Mouse (Mus musculus): ENCODE measurements at regions not wholly inside any gene's neighbourhood (a gene's known extent, or its start where the extent isn't known, plus 50 kb on each side); places are given as distances from the start of the nearest gene placed in this dataset.
A peak's percentile ranks its signal among the peaks of the same experiment; 100 is the strongest.
"Not testable (repeated sequence)": the region's sequence is repeated elsewhere in the genome, so short reads cannot be mapped to it uniquely, and the experiment has no call there.

DNA sequence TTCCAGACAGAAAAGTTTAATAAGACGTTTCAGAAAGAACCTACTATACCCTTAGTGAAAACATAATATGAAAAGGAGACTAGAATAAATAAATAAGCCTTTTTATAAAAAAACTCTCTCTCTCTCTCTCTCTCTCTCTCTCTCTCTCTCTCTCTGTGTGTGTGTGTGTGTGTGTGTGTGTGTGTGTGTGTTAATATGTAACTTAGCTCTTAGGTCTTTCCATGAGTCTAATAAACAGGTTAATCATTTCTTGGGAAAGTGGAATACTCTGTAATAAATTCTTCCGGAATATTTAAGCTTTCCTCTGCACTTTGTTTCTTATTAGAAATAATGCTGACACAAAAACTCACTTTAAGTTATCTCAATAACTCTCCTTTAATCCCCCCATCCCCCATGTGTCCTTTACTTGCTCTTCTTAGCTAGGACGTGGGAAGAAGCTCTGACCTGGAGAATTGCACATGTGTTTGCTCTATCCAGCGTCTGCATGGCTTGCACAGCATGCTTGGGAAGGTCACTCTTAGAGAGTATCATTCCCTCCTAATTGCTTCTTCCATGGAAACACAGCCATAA is 403.3 kb downstream of the Ets1 start:
- peak; percentile 60 for DNase-seq

DNA sequence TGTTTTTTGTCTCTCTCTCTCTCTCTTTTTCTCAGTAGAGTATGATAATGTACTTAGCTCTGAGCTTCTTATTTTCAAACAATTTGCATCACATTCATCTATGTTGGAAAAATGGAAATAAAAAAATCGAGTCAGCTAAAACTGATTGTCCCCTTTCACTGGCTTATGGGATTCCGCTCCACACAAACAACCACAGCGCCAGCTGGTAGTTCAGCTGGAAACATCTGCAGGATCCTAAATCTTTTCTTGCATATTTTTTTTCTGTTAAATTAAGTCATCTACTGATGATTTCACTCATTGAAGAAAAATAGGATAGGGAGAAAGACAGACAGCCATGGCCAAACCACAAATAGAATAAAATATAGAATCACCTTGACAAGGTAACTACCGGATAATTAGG is 414.8 kb downstream of the Ets1 start:
- DNase-seq, result no peak

DNA sequence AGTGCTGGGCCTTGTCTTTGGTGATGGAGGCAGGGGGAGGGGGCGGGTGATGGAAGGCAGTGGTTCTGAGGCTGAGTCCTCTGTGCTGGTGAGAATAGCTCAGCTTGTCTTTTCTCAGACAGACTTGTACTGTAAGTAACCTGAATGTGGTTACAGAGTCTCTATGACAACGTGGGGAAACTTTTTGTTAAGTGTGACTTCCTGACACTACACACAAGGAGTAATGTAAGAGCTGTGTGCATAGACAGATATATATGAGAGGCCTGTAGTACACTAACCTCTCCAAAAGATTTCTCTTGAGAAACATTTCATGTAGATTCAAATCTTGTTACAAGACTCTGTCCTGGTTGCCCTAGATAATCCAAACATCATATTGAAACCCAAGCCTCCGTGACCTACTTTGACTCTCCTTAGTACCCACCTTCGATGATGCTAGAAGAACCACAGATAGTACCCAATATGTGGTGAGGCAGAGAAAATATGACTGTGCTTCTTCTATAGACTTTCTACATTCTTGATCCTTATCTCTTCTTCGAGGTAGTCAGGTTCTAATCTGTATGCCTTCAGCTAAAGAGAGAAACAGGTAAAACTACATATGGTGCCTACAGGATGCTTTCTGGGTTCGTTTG is 424.7 kb downstream of the Ets1 start:
- DNase-seq, result no peak

DNA sequence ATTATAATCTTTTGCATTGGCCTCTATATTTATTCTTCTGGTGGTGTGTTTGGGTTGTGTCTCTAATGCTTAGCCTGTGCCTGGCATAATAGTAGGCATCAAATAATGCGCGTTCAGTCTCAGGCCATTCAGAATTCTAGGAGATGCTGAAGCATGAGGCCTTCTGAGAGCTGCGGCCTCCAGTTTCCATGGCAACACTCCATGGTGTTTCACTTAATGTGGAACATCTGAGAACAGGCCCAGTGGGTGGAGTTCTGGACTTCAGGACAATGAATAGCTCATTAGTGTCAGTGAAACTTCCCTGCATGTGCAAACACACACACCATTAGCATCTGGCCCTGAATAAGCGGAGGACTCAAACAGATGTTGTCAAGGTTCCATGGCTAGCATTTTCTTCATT is 426.5 kb downstream of the Ets1 start:
- DNase-seq, result no peak

DNA sequence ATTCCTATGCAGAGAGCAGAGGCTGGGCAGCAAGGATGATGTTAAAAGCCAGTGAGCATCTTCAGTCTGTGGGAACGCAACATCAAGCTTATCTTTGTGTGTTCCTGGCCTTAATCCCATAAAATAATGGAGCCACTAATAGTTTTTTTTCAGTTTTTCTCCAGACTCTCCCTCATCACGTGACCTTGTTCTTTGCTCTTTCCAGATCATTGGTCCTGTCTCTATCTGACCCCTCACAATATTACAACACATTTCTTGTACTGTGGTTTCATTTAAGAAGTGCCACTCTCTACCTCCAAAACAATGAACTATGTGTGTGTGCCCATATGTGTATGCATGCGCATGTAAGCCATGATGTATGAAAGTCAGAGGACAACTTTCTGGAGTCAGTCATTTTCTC is 429.3 kb downstream of the Ets1 start:
- peak; percentile 49 for DNase-seq

DNA sequence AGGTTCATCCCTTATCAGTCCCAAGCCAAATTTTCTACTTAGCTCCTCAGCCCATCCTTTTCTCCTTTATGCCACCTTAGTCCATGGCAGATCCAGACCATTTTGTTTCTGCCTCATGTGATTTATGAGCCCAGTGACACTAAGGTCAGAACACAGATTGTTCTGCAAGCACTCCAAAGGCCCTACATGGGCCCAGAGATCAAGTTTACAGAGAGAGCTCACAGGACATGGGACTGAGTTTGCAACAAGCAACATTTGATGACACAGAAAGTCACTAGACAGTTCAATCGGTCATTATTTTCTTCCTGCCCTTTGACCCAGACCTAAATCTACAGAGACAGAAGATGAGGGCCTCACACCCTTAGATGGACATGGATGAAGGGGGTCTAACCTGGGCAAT is 431.5 kb downstream of the Ets1 start:
- DNase-seq, result peak; percentile 47

DNA sequence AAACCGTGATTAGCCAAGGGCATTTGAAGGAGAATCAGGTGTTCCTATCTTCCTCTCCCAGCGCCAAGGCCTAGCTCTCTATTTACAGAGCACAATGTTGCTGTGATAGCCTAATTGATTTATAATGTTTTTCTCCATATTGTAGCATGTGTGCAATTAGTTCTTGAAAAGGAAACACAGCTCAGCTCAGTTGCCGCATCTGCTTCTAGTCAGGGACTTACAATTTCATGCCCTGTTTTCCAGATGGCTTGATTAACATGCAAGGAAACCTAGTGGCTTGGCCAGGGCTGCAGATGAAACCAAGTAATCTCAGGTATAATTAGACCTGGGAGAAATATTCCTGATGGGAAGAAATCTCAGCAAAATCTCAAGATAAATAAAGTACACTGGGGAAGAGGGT is 434.1 kb downstream of the Ets1 start:
- no peak for DNase-seq

DNA sequence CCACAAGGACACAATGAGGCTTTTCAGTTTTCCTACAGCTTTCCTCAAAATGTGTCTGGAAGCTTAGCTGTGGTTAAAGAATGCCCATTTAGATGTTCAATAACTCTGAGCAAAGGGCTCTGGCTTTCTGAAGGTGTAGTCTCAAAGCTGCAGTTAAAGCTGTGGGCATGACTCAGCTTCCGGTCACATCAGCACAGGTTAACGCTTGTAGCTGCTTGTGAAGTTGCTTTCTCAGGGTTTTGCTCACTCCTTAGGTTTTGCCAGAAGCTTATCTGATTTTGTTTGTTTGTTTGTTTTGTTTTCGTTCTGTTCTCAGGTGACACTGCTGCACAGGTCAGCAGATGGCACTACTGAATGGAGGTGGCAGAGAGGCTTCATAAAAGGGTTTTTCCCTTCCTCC is 444.2 kb downstream of the Ets1 start:
- DNase-seq, result peak; percentile 17

DNA sequence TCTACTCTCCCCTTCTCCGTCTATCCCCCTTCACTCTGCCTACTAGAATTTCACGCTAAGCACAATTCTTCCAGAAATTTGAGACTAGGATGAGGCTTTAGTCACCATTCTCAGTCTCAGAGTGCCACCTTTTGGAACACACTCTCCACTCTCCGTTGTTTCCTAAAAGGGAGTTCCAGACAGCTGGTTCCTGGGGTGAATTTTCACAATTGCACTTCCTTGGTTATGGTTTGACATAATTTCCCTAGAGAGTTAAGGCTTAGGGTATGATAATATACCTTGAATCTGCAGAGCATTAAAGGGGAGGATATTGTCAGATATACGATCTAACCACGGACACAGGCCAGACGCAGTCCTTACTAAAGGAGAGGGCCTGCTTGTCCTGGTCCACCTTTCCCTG is 444.8 kb downstream of the Ets1 start:
- peak; percentile 66 for DNase-seq

DNA sequence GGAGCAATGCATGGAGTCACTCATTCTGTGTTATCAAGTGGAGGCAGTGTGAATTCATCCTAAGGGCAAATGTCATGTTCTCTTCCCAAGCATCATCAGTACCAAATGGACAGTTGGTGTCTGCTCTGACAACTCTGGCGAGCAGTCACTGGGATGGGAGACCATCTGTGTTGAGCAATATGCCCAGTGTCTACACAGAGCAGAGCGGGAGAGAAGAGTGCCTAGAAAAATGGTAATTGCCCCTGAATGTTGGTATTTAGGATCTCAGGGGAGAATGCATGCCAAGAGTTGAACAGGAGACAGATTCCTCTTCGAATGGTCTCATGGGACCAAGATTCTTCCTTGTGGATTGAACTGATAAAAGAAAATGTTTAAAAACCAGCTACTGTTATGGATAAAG is 454.0 kb downstream of the Ets1 start:
- DNase-seq, result no peak

DNA sequence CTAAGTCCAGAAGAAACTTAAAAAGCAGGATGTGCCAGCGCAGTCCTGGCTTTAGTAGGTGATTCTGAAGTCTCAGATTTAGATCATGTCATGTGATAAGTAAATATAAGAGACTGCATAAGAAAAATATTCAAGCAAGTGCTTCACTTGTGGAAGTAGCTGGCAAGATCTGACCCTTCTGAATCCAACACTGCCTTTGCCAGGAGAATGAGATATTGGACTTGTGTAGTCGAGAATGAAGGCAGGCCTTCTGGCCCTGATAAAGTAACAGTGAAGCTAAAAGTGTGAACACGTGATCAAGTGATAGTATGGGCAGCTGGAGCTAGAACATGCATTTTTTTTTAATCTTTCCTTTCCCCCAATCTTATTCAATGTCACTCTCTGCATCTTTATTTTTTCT is 455.6 kb downstream of the Ets1 start:
- DNase-seq, result no peak

DNA sequence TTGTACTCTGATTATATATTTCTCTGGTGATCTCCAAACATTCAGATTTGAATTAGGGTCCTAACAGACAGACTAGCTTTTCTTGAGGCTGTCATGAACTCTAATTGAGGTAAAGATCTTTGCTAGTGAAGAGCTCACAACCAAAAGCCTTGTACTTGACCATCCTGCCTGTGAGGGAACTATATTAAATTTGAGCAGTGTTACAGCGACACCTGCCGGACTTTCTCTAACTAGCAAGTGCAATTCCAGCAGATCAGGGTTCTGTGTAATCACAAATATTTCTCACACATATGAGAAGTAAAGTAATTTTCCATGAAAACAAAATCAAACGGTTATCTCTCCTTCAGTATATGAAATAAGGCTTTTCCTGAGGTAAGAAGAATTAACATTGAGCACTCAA is 459.6 kb downstream of the Ets1 start:
- peak; percentile 80 for DNase-seq

DNA sequence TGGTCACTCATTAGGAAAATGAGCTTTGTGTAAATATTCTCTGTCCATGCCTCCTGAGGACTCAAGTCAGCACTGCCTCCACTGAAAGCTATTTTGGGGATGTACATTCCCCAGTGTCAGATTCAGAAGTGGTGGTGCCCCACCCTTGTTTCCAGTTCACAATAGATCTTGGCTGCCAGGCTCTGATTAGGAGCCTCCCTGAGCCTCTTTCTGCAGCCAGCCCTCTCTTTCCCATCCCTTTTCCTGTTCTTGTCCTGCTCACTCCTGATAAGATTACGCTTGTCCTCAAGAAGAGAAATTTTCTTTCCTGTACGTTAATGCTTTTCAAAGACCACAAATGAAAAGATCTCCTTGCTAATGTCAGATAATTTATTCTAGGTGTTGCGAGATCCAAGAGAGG is 465.2 kb downstream of the Ets1 start:
- peak; percentile 67 for DNase-seq

DNA sequence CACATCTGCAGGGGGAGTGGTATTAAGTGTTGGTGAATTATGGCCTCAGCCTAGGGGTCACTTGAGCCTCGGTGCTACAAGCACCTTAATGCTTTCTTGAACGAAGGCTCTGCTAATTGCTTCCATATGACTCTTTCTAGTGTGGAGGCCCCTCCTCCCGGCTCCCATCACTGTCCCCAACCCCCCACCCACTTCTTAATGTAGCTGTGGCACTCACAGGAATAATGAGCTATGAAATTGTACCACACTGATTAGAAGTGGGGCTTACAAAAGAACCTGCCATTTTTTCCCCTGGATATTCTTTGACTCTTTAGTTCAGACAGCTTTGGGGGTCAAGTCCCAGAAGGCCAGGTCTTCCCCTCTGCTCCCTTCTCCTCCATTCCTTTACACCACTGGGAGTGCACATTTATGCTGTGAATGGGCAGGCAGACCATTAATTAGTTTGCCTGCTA is 468.6 kb downstream of the Ets1 start:
- DNase-seq, result no peak

DNA sequence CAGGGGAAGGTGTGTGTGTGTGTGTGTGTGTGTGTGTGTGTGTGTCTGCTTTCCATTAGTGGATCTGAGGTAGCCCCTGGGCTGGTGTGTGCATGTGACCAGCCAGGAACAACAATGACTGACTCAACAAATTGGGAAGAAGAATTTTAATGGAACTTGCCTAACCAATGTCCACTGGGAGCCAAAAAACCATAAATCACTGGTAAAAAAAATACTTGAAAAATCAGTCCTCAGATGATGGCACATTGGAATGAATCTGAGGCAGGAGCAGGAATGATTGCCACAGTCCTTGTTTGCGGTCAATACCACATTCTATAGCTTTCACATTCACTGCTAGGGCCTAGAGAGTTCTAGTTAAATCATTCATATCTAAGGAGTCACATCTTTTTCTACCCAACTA is 487.8 kb downstream of the Ets1 start:
- no peak for DNase-seq

DNA sequence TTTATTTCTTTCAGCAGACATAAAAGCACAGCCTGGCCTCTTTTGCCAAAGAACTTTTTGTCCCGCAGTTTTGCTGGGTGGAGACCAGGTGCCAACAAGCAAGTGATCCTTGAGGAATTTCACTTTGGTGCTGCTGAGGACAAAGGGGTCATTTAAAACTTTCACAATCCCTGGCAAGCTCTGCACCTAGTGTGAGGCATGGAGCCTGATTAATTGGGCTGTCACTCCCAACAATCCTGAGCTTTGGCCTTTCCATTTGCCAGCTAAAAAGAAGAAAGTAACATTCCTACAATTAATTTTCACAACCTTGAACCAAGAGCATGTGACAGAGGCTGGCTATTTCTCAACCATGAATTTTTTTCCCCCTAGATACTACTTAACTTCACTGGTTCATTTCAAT is 516.2 kb downstream of the Ets1 start:
- DNase-seq, result peak; percentile 72

DNA sequence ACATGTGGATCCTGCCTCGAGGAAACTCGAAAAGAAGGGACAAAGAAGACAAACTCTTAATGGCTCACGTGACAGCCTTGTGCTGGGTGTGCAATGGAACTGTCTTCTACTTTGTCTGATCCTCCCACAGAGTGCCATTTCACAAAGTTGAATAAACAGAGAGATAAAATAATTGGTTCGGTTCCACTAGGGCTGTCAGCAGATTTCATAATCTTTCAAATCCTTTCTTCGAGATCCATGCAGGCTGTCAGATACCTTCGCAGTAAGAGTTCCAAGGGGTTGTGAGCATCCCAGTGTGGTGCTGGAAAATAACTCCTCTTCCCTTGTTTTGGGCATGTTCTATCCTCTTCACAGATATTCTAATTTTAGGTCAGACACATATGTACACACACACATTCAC is 532.1 kb downstream of the Ets1 start:
- DNase-seq, result no peak

DNA sequence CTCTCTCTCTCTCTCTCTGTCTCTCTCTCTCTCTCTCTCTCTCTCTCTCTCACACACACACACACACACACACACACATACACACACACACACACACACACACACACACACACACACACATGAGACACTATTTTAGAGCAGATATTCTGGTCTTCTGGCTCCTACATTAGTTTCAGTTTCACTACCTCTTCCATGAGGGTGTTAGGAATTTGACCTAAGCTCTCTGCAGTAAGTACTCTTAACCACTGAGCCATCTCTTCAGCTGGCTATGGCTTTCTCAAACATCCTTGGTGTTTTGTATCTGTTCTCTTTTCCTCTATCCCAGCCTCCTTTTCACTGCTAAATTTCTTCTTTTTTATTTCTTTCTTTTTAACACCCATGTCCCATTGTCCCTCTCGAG is 533.1 kb downstream of the Ets1 start:
- not testable (repeated sequence) for DNase-seq

DNA sequence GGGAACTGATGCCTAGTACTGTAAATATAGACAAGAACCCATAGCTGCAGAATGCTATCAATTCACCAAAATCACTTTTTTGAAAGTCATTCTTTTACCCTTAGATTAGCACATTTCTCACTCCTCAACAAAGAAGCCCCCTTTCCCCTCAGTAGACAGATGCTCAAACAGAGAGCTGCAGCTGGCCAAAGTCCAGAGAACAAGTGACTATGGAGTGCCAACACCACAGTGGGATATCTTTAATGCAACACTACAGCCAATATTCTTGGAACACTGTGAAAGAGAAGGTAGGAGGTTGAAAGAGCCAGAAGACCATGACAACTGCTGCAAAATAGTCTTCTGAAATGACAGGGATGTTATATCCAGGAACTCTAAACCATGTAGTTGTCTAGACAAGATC is 544.0 kb downstream of the Ets1 start:
- no peak for DNase-seq

DNA sequence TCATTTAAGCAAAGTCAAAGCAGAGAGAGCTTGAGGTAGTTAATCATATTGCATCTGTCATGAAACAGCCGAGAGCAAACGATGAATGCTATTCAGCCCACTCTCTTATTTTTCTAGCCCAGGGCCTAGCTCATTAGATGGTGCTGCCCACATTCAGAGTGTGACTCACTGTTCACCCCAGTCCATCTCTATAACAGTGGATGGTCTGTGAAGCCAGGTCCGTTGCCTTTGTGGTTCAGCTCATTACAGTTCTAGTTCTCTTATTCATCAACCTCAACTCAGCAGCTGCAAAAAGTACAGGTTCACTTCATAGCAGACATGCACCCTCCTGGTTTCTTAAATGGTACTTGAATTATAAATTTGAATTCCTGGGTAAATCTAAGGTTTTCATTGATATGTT is 551.2 kb downstream of the Ets1 start:
- DNase-seq, result no peak

DNA sequence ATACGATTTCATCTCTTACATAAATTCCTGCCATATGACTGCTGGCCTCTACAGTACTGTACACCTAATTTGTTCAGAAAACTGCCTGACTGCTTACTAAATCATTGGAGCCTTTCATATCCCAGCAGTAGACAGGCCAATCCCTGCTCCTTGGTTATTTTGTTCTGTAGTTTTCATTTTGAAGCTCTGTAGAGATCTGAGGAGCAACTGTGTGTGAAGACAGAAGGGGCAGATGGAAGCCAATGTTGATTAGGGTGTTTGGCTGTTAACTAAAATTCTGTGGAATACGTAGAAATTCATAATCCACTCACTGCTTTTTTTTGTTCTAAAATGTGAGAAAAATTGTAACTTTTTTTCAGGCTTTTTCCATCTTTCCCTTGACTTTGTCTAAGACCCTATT is 573.1 kb downstream of the Ets1 start:
- DNase-seq, result no peak

DNA sequence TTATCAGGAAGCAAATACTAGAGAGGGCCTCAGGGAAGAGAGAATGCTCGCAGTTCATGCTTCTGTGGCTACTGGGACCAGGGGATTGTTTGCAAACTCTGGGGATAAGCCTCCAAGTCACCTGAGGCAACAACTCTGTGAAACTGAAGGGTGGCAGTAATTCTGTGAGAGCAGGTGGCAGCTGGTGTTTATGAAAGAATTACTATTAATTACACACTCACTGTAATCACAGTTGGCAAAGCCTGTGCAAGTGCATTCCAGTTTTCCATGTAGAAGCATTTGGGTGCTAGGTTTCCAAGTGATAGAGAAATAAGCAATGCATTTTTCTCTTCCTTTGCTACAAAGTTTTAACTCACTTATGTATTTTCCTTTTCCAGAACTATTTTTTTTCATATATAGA is 578.5 kb downstream of the Ets1 start:
- DNase-seq, result peak; percentile 6

DNA sequence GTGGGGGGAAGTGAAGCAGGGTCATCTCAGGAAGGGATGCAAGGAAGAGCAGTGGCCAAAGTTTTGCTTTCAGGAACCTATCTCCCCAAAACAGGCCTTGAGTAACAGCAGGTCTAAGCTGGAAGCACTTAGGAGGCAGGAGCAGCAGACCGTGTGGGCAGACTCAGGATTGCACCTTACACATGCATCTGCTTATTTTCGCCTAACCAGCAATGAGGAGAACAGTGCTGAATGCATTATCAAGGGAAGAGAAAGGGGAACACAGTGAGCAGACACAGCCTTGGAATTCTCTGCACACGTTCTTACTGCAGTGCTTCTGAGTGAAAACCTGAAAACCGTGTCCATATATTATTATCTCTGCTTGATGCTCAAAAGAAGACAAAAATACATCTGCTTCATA is 585.0 kb downstream of the Ets1 start:
- no peak for DNase-seq

DNA sequence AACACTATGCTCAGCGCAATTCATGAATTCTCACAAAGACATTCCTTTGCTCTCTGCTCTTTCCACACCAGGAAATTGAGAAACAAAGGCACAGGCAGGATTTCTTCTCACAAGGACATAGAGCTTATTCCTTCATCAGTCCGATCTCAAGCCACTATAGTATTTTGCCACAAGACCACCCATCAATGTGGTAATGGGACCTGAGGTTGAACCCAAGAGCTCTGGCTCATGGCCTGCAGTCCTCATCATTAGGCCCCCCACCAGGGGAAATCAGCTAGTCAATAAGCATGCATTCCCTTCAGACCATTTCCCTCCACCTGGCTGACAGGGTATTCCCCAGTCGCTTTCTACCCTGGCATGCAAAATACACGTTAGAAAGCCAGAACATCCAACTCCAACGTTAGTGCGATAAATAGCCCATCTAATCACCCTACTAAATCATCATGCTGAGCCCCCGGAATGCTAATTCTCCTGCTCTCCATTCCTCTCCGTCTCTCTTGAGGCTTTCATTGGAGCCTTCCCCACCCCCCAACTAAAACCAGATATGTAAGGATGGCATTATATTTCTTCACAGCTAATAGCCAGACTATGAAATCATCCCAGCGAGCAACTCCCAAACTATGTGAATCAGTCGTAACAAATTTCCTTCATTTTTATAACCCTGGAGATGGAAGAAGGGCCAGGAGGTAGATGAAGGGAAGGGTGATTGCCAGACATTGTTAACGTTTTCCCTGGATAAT is 586.2 kb downstream of the Ets1 start:
- no peak for DNase-seq

DNA sequence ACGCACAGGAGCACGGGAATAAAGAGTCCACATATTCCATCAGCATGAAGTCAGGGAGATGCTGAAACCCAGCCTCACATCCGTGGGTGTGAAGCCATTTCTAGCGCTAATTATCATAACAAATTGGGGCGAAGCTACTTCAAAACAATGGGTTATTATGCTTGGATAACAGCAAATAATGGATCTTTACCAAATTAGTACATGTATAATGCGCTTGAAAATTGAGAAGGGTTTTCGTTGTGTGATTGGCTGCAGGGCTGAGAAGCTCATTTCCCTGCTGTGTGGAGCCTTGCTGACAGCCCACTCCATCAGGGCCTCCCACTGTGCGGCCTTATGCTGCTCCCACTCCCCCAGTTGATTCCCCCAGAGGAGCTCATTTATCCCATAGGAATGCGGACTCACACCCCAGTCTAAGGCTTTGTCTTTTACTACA is 597.7 kb downstream of the Ets1 start:
- DNase-seq, result no peak
